Mouse (Mus musculus) left cerebral cortex, adult 9 months (tissue): ENCODE measurements around the gene Vmn1r239-ps.
"Not testable (repeated sequence)": the region's sequence is repeated elsewhere in the genome, so short reads cannot be mapped to it uniquely, and the experiment has no call there.

ENCODE experiments used
- DNase-seq, 2 experiments: peaks; one replicate each; pipeline ENCODE4 v3.0.0; 2022; ENCODE audit warnings: low spot score in 2 of 2

Vmn1r239-ps gene

GRCm38 (mm10) chrX:147453610-147454009, at the start of gene Vmn1r239-ps:
Gene Vmn1r239-ps (minus strand): TSS chrX:147453710.
- DNase-seq = not testable (repeated sequence)

- DNase-seq = no peak
These were observed 36.0 kb upstream of the Vmn1r239-ps start for GRCm38 (mm10) chrX:147489551-147489950.

GRCm38 (mm10) chrX:147443386-147443785, 10.1 kb downstream of the Vmn1r239-ps start:
- DNase-seq = no peak

GRCm38 (mm10) chrX:147435400-147435799, 18.1 kb downstream of the Vmn1r239-ps start:
- no peak for DNase-seq

- no peak for DNase-seq
These were observed 23.8 kb downstream of the Vmn1r239-ps start for GRCm38 (mm10) chrX:147429753-147430152.

- DNase-seq = no peak
These were observed 24.4 kb downstream of the Vmn1r239-ps start, which contains the start of gene Il13ra2 for GRCm38 (mm10) chrX:147429129-147429528. Gene Il13ra2 (minus strand): TSS chrX:147429192.
